Mouse (Mus musculus): ENCODE measurements around the gene Flt3l. TPM values are rescaled to one million over a fixed set of nuclear protein-coding genes. Genes with fewer than 3 reads are reported as not detected.

Gene Flt3l
- polyA plus RNA-seq, 1 experiment: 47.6 TPM

- no peak for TF ChIP-seq GATA1 (IDR thresholded peaks at IDR 0.05; ENCODE audit: low read length)
These were observed 32.5 kb downstream of the Flt3l start, which contains the start of gene Fcgrt for GRCm38 (mm10) chr7:45103652-45104180. Fcgrt (minus strand) TSS chr7:45103851.

- TF ChIP-seq GATA1 (IDR thresholded peaks at IDR 0.05; ENCODE audit: low read length): no peak
These were observed 33.2 kb downstream of the Flt3l start for GRCm38 (mm10) chr7:45102940-45103585.

GRCm38 (mm10) chr7:45102441-45102840 is 33.8 kb downstream of the Flt3l start:
- TF ChIP-seq GATA1 (IDR thresholded peaks at IDR 0.05; ENCODE audit: low read length): no peak

- no peak for TF ChIP-seq GATA1 (IDR thresholded peaks at IDR 0.05; ENCODE audit: low read length)
These were observed 36.2 kb downstream of the Flt3l start for GRCm38 (mm10) chr7:45100046-45100445.

GRCm38 (mm10) chr7:45098541-45099240 is 37.5 kb downstream of the Flt3l start:
- TF ChIP-seq GATA1 (IDR thresholded peaks at IDR 0.05; ENCODE audit: low read length): no peak

GRCm38 (mm10) chr7:45097479-45097878 is 38.8 kb downstream of the Flt3l start:
- no peak for TF ChIP-seq GATA1 (IDR thresholded peaks at IDR 0.05; ENCODE audit: low read length)

- no peak for TF ChIP-seq GATA1 (IDR thresholded peaks at IDR 0.05; ENCODE audit: low read length)
These were observed 40.9 kb downstream of the Flt3l start for GRCm38 (mm10) chr7:45095367-45095766.

GRCm38 (mm10) chr7:45094121-45094520 is 42.1 kb downstream of the Flt3l start:
- TF ChIP-seq GATA1 (IDR thresholded peaks at IDR 0.05; ENCODE audit: low read length): no peak

GRCm38 (mm10) chr7:45093516-45093905 is 42.7 kb downstream of the Flt3l start:
- no peak for TF ChIP-seq GATA1 (IDR thresholded peaks at IDR 0.05; ENCODE audit: low read length)

- no peak for TF ChIP-seq GATA1 (IDR thresholded peaks at IDR 0.05; ENCODE audit: low read length)
These were observed 43.3 kb downstream of the Flt3l start for GRCm38 (mm10) chr7:45092828-45093515.

GRCm38 (mm10) chr7:45092048-45092447 is 44.2 kb downstream of the Flt3l start, which contains the start of gene Rcn3:
Rcn3 (minus strand) TSS chr7:45092221.
- TF ChIP-seq GATA1 (IDR thresholded peaks at IDR 0.05; ENCODE audit: low read length): no peak

GRCm38 (mm10) chr7:45091001-45091990 is 44.9 kb downstream of the Flt3l start:
- TF ChIP-seq GATA1 (IDR thresholded peaks at IDR 0.05; ENCODE audit: low read length): no peak

- no peak for TF ChIP-seq GATA1 (IDR thresholded peaks at IDR 0.05; ENCODE audit: low read length)
These were observed 45.8 kb downstream of the Flt3l start for GRCm38 (mm10) chr7:45090251-45090977.

- TF ChIP-seq GATA1 (IDR thresholded peaks at IDR 0.05; ENCODE audit: low read length): no peak
These were observed 47.6 kb downstream of the Flt3l start for GRCm38 (mm10) chr7:45088597-45088996.

All from G1E-ER4 (cell line).